Mouse (Mus musculus): ENCODE results near the gene Arhgap9. TPM values are rescaled to one million over a fixed set of nuclear protein-coding genes. Genes with fewer than 3 reads are reported as not detected.
"Not testable (repeated sequence)": the region's sequence is repeated elsewhere in the genome, so short reads cannot be mapped to it uniquely, and the experiment has no call there.

Arhgap9 gene
- polyA plus RNA-seq, 1 experiment from 2014 or later: 3.2 TPM

DNA sequence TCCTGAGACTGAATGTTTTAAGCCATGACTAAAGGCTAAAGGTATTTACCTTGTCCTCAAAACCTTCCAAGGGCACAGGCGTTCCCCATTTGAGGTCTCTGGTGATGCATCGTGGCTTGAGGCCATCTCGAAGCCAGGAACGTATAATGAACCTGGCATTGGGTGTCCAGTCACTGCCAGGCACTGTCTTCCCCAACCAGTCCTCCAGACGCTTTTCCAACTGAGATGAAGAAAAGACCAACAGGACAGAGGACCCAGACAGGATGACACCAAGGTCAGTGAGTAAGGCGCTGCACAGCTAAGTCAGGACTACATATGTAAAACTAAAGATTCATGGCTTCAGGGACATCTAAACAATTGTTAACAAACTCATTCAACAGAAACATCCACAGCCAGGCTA lies 21.4 kb upstream of the Arhgap9 start:
- Histone ChIP-seq H3K4me2 (no peak overlapping the region), H3K4me1 (ENCODE audit: insufficient read depth) (no peaks in the 10 kb centered on the region), H3K27ac (ENCODE audit: low read depth) (no peak overlapping the region), H3K4me3 (ENCODE audit: low read depth, low read length) (no peak overlapping the region), H3K27me3 (ENCODE audit: insufficient read depth, low read length) (no peaks in the 10 kb centered on the region), H3K9ac (no peak overlapping the region), H3K9me3 (ENCODE audit: low read depth, low read length) (no peaks in the 10 kb centered on the region), H3K36me3 (ENCODE audit: insufficient read depth) (peaks cover 100% of the 10 kb centered on the region)
- WGBS: 93% methylated on average over 6 of the region's 6 CpGs
- TF ChIP-seq CTCF (IDR thresholded peaks at IDR 0.05; ENCODE audit: low read depth): no peak
- DNase-seq (no peak), ATAC-seq (ENCODE audit: insufficient read depth) (no peak)

DNA sequence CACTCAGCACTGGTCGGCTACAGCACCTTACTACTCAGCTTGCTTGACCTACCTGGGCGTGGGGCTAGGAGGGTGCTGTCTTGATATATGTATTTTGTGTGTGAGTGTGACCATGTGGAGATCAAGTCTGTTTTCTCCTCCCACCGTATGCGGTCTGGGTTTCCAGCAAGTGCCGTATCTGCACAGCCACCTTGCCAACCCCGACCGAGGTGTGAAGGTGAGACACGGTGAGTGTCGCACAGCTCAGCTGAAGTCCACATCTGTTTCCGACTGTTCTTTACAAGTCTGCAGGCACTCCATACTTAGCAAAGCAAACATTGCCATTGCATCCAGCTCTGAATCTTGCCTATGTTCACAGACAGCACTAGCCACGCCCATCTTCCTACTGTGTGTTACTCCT lies 18.6 kb upstream of the Arhgap9 start:
- no peak for TF ChIP-seq CTCF (IDR thresholded peaks at IDR 0.05; ENCODE audit: low read depth)
- no peak overlapping the region for H3K27ac ChIP-seq (ENCODE audit: low read depth)
- no peak overlapping the region for H3K4me3 ChIP-seq (ENCODE audit: low read depth, low read length)
- 88% methylated on average over 11 of the region's 11 CpGs for WGBS
- no peaks in the 10 kb centered on the region for H3K27me3 ChIP-seq (ENCODE audit: insufficient read depth, low read length)
- no peak for ATAC-seq (ENCODE audit: insufficient read depth)
- peaks cover 100% of the 10 kb centered on the region for H3K36me3 ChIP-seq (ENCODE audit: insufficient read depth)
- no peaks in the 10 kb centered on the region for H3K4me1 ChIP-seq (ENCODE audit: insufficient read depth)
- no peak overlapping the region for H3K9ac ChIP-seq
- no peak overlapping the region for H3K4me2 ChIP-seq
- no peaks in the 10 kb centered on the region for H3K9me3 ChIP-seq (ENCODE audit: low read depth, low read length)
- no peak for DNase-seq

DNA sequence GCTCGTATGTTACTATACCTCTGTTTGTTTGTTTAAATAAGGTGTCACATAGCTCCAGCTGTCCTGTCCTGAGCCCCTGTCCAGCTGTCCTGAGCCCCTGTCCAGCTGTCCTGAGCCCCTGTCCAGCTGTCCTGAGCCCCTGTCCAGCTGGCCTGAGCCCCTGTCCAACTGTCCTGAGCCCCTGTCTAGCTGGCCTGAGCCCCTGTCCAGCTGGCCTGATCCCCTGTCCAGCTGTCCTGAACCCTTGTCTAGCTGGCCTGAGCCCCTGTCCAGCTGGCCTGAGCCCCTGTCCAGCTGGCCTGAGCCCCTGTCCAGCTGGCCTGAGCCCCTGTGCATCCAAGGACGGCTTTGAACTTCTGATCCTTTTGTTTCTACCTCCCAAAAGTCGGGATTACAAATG lies 12.6 kb upstream of the Arhgap9 start:
- H3K4me1 ChIP-seq (ENCODE audit: insufficient read depth); H3K4me3 ChIP-seq (ENCODE audit: low read depth, low read length); DNase-seq; ATAC-seq (ENCODE audit: insufficient read depth); H3K9me3 ChIP-seq (ENCODE audit: low read depth, low read length); H3K4me2 ChIP-seq; H3K9ac ChIP-seq; H3K27me3 ChIP-seq (ENCODE audit: insufficient read depth, low read length); H3K27ac ChIP-seq (ENCODE audit: low read depth): not testable (repeated sequence)
- WGBS: 75% methylated on average over 3 of the region's 3 CpGs
- peaks cover 55% of the 10 kb centered on the region for H3K36me3 ChIP-seq (ENCODE audit: insufficient read depth)

DNA sequence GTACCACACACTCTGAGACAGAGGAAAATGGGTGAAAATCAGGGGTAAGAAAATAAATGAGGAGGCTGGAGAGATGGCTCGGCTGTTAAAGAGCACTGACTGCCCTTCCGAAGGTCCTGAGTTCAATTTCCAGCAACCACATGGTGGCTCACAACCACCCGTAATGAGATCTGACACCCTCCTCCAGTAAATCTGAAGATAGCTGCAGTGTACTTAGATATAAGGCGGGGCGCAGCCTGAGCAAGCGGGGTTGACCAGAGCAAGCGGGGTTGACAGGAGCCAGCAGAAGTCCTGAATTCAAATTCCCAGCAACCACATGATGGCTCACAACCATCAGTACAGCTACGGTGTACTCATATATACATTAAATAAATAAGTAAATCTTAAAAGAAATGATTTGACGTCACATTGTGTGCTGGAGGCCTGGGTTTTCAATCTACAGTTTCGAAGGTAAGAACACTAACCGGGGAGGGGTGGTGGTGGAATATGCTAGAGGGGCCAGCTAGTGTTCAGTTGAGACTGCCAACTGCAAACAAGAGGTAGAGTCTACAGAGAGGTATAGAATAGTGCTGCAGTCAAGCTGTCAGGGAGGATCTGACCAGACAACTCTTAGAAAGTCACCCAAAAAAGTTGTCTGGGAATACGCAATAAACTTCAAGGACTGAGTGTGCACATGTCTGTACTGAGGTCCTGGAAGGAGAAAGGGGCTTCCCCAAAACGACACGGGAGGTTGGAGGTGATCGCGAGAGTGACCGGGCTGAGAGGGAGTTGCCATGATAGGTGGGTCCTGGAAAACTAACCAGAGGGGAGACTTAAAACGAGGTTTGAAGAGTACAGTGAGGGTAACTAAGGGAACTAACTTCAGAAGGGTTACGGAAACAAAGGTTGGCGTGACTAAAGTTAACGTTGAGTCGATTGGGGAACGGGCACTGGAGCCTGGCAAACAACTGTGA lies 11.0 kb upstream of the Arhgap9 start:
- H3K4me3 ChIP-seq (ENCODE audit: low read depth, low read length): peak overlapping the region; percentile 77
- peaks cover 39% of the 10 kb centered on the region for H3K36me3 ChIP-seq (ENCODE audit: insufficient read depth)
- H3K9me3 ChIP-seq (ENCODE audit: low read depth, low read length): no peaks in the 10 kb centered on the region
- peak overlapping the region; percentile 67 for H3K4me2 ChIP-seq
- DNase-seq (peak; percentile 64), ATAC-seq (ENCODE audit: insufficient read depth) (peak; percentile 48)
- no peaks in the 10 kb centered on the region for H3K4me1 ChIP-seq (ENCODE audit: insufficient read depth)
- TF ChIP-seq CTCF (IDR thresholded peaks at IDR 0.05; ENCODE audit: low read depth): no peak
- H3K9ac ChIP-seq: peak overlapping the region; percentile 76
- 30% methylated on average over 23 of the region's 23 CpGs for WGBS
- no peaks in the 10 kb centered on the region for H3K27me3 ChIP-seq (ENCODE audit: insufficient read depth, low read length)
- peak overlapping the region; percentile 67; the same call in 1 of the 2 replicates for H3K27ac ChIP-seq (ENCODE audit: low read depth)

DNA sequence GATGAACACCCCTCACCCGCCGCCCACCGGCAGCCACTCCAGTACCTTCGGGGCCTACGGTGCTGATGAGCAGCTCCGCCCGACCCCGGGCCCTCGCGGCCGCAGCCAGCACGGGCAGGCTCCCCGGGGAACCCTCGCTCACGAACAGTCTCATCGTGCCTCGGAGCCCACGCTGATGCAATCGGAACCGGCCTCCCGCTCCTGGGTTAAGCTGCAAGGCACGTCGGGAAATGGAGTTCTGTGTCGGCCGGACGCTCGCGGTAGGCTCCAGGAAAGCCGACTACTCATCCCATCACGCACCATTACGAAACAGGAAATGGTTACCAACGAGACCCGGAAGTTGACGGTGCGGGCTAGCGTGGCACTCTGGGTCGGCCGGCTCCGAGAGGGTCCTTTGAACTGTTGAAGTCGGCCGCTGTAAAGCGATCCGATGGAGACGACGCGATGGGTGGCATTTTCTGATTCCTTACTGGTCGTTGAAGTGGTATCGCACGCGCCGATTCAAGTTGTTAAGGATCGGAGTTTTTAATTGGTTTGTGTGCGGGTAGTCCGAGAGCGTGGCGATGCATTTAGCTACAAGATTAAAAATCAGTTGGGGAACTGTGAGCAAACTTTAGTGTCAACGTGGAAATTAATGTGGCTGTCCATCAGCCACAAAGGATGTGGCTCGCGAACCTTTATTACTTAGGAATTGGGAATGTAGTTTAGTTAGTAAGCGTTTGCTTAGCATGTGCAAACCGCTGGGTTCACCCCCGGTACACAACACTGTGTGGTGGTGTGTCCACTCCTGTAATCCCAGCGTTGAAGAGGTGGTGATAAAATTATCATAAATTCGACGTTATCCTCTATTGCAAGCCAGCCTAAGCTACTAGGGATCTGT lies 10.0 kb upstream of the Arhgap9 start, which contains the start of gene Mars:
Mars (minus strand) TSS at position 311 of the 880 bp plus-strand sequence.
- no peak for TF ChIP-seq CTCF (IDR thresholded peaks at IDR 0.05; ENCODE audit: low read depth)
- DNase-seq: peak; percentile 98
- peak; percentile 98 for ATAC-seq (ENCODE audit: insufficient read depth)
- Histone ChIP-seq H3K9ac (peak within 1 kb of the TSS; percentile 76), H3K4me2 (peak within 1 kb of the TSS; percentile 67), H3K27ac (ENCODE audit: low read depth) (peak within 1 kb of the TSS; percentile 84), H3K36me3 (ENCODE audit: insufficient read depth) (peaks cover 29% of the 10 kb centered on the region), H3K27me3 (ENCODE audit: insufficient read depth, low read length) (no peaks in the 10 kb centered on the region), H3K9me3 (ENCODE audit: low read depth, low read length) (no peaks in the 10 kb centered on the region), H3K4me1 (ENCODE audit: insufficient read depth) (no peaks in the 10 kb centered on the region), H3K4me3 (ENCODE audit: low read depth, low read length) (peak within 1 kb of the TSS; percentile 77)
- WGBS: under 1% methylated on average over 65 of the region's 65 CpGs

DNA sequence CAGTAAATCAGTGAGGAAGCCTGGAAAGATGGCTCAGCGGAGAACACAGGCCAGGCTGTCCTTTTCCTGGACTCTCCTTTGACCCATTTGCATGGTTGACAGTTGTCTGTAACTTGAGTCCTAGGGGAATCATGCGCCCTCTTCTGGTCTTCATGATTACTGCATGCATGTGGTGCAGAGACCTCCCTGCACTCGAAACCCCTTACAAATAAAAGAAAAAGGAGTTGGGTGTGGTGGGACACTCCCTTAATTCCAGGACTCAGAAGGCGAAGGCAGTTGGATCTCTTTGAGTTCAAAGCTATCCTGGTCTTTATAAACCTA lies 9.4 kb upstream of the Arhgap9 start:
- Histone ChIP-seq H3K9me3 (ENCODE audit: low read depth, low read length) (no peaks in the 10 kb centered on the region), H3K27me3 (ENCODE audit: insufficient read depth, low read length) (no peaks in the 10 kb centered on the region), H3K9ac (peak overlapping the region; percentile 76), H3K4me1 (ENCODE audit: insufficient read depth) (no peaks in the 10 kb centered on the region), H3K4me2 (peak overlapping the region; percentile 67), H3K27ac (ENCODE audit: low read depth) (peak overlapping the region; percentile 84), H3K36me3 (ENCODE audit: insufficient read depth) (peaks cover 23% of the 10 kb centered on the region), H3K4me3 (ENCODE audit: low read depth, low read length) (peak overlapping the region; percentile 77)
- WGBS: under 1% methylated on average over 4 of the region's 4 CpGs
- ATAC-seq (ENCODE audit: insufficient read depth) (peak; percentile 71), DNase-seq (peak; percentile 97)
- TF ChIP-seq CTCF (IDR thresholded peaks at IDR 0.05; ENCODE audit: low read depth): peak; percentile 92

DNA sequence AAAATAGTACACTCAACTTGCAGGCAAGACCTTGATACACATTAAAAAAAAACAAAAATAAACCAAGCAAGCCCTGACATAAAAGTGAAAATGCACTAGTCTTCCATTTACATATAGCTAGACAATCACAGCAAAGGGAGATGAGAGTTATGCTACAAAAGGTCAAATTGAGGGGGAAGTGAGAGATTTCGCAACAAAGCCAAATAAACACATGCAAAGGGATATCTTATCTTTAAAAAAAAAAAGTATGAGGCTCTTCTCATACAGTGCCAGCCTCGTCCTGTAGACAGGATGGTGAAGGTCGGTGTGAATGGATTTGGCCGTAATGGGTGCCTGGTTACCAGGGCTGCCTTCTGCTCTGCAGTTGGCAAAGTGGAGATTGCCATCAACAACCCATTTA lies 8.9 kb upstream of the Arhgap9 start:
- Histone ChIP-seq H3K4me3 (ENCODE audit: low read depth, low read length) (no peak overlapping the region), H3K27me3 (ENCODE audit: insufficient read depth, low read length) (no peaks in the 10 kb centered on the region), H3K27ac (ENCODE audit: low read depth) (no peak overlapping the region), H3K9ac (no peak overlapping the region), H3K9me3 (ENCODE audit: low read depth, low read length) (no peaks in the 10 kb centered on the region), H3K36me3 (ENCODE audit: insufficient read depth) (peaks cover 18% of the 10 kb centered on the region), H3K4me2 (no peak overlapping the region), H3K4me1 (ENCODE audit: insufficient read depth) (no peaks in the 10 kb centered on the region)
- TF ChIP-seq CTCF (IDR thresholded peaks at IDR 0.05; ENCODE audit: low read depth): no peak
- 58% methylated on average over 4 of the region's 4 CpGs for WGBS
- DNase-seq: no peak
- no peak for ATAC-seq (ENCODE audit: insufficient read depth)

DNA sequence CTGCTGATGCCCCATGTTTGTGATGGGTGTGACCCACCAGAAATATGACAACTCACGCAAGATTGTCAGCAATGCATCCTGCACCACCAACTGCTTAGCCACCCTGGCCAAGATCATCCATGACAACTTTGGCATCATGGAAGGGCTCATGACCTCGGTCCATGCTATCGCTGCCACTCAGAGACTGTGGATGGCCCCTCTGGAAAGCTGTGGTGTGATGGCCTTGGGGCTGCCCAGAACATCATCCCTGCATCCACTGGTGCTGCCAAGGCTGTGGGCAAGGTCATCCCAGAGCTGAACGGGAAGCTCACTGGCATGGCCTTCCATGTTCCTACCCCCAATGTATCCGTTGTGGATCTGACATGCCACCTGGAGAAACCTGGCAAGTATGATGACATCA lies 8.2 kb upstream of the Arhgap9 start:
- WGBS: 85% methylated on average over 5 of the region's 5 CpGs
- not testable (repeated sequence) for ATAC-seq (ENCODE audit: insufficient read depth)

DNA sequence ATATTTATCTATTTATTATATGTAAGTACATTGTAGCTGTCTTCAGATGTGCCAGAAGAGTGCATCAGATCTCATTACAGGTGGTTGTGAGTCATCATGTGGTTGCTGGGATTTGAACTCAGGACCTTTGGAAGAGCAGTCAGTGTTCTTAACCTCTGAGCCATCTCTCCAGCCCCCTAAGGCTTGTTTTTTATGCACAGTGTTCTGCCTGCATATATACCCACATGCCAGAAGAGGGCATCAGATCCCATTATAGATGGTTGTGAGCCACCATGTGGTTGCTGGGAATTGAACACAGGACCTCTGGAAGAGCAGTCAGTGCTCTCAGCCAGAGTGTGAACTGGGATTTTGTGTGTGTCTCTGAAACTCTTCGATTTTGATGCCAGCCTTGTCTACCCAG lies 6.8 kb upstream of the Arhgap9 start:
- H3K4me3 ChIP-seq (ENCODE audit: low read depth, low read length); H3K9me3 ChIP-seq (ENCODE audit: low read depth, low read length); H3K27ac ChIP-seq (ENCODE audit: low read depth); DNase-seq; H3K9ac ChIP-seq; H3K36me3 ChIP-seq (ENCODE audit: insufficient read depth); H3K27me3 ChIP-seq (ENCODE audit: insufficient read depth, low read length); ATAC-seq (ENCODE audit: insufficient read depth); H3K4me1 ChIP-seq (ENCODE audit: insufficient read depth); H3K4me2 ChIP-seq: not testable (repeated sequence)
- 71% methylated on average over 1 of the region's 1 CpGs for WGBS

More for the DNA sequence above, 8.2 kb upstream of the Arhgap9 start:
- H3K4me3 ChIP-seq (ENCODE audit: low read depth, low read length); H3K9me3 ChIP-seq (ENCODE audit: low read depth, low read length); H3K4me1 ChIP-seq (ENCODE audit: insufficient read depth); H3K27ac ChIP-seq (ENCODE audit: low read depth); H3K9ac ChIP-seq; H3K27me3 ChIP-seq (ENCODE audit: insufficient read depth, low read length); DNase-seq; H3K4me2 ChIP-seq: not testable (repeated sequence)
- peaks cover 11% of the 10 kb centered on the region for H3K36me3 ChIP-seq (ENCODE audit: insufficient read depth)

Data from lung, embryonic 14.5 days (tissue).